Mouse (Mus musculus): ENCODE measurements around the gene Fgfr2.

DNA sequence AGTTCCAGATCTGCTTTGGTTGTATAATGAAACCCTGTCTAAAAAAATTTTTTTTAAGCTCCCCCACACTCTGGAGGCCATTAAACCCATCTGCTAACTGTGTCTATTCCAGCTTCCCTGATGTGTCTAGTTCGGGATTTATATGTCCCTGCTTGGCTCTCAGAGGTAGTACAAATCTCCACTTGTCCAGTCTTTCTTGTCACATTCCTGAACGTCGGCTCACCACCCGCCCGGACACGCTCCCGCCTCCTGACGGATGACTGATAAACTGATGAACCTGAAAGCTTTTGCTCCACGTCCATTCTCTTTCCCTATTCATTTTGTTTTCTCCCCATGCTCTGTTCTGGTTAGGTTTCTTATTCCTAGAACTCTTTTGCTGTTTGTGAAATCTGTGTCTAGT lies 1541.0 kb downstream of the Fgfr2 start:
- TF ChIP-seq CTCF (IDR thresholded peaks at IDR 0.05; ENCODE audit: insufficient read depth, low read length) = no peak
- TF ChIP-seq POLR2A (IDR thresholded peaks at IDR 0.05; ENCODE audit: borderline replicate concordance, extremely low read depth, low read depth, low read length) = no peak
